In genomic region chr19:58728445-58729031, GRCm38 (mm10) we compare ENCODE assay signal across 11 mouse cellular contexts. TPM values are rescaled to one million over a fixed set of nuclear protein-coding genes. Genes with fewer than 3 reads are reported as not detected.
DNase-seq lines count a peak whose midpoint lies in the region; ATAC-seq and TF ChIP-seq lines count a peak whose summit lies in the region.
"Had no signal": no experiment of that assay in that cellular context is flagged by ENCODE, and none has a peak within 500 bp of the region (broad histone marks: within the 10 kb centered on the region; RNA-seq: fewer than 3 reads in every experiment).

Gene Pnliprp1, plus strand, starts transcription at chr19:58728887.

- TF ChIP-seq POLR2A in cerebellum, adult 2 months (IDR thresholded peaks at IDR 0.05; ENCODE audit: borderline replicate concordance, insufficient read depth, low read length): no peak

- no peaks in the 10 kb centered on the region for H3K36me3 ChIP-seq in midbrain, embryonic 10.5 days
- H3K36me3 ChIP-seq in midbrain, embryonic 15.5 days (replicated peaks): no peaks in the 10 kb centered on the region
- no peaks in the 10 kb centered on the region for H3K36me3 ChIP-seq in stomach, embryonic 15.5 days
- H3K36me3 ChIP-seq: limb, embryonic 13.5 days had no signal

- no peaks in the 10 kb centered on the region for H3K4me1 ChIP-seq in cerebellum, adult 2 months (ENCODE audit: control insufficient read depth, insufficient read depth, low read length)
- H3K4me1 ChIP-seq in midbrain, embryonic 10.5 days: peaks cover 14% of the 10 kb centered on the region
- H3K4me1 ChIP-seq in midbrain, embryonic 15.5 days: 0 out of 2 replicates have a peak, but pooled peaks cover 3% of the 10 kb centered on the region
- H3K4me1 ChIP-seq in stomach, embryonic 15.5 days: no peaks in the 10 kb centered on the region

- H3K9me3 ChIP-seq in midbrain, embryonic 10.5 days (replicated peaks): no peaks in the 10 kb centered on the region; the same call in 1 of the 2 replicates
- H3K9me3 ChIP-seq in midbrain, embryonic 15.5 days: 0 out of 2 replicates have a peak, but pooled peaks cover 3% of the 10 kb centered on the region
- H3K9me3 ChIP-seq in stomach, embryonic 15.5 days: no peaks in the 10 kb centered on the region
- H3K9me3 ChIP-seq: limb, embryonic 13.5 days had no signal

- peak; percentile 9 to 13 for DNase-seq in cerebellum, postnatal 10 days
- DNase-seq in cerebellum, adult 2 months: no peak
- DNase-seq in midbrain, embryonic 10.5 days (ENCODE audit: low spot score): no peak
- DNase-seq in liver: peak; percentile 36
- DNase-seq in adrenal gland, postnatal 36 days: no peak
- no peak for DNase-seq in heart, adult 11 months

- H3K27ac ChIP-seq in cerebellum, adult 2 months (ENCODE audit: insufficient read depth, low read length): no peak within 1 kb of the TSS
- 0 out of 2 replicates have a peak within 1 kb of the TSS, but pooled peaks have one; percentile 52 for H3K27ac ChIP-seq in midbrain, embryonic 10.5 days (replicated peaks)
- no peak within 1 kb of the TSS for H3K27ac ChIP-seq in midbrain, embryonic 15.5 days
- H3K27ac ChIP-seq in stomach, embryonic 15.5 days: peak within 1 kb of the TSS; percentile 67; the same call in 1 of the 2 replicates
- H3K27ac ChIP-seq: limb, embryonic 13.5 days had no signal

- no peak within 1 kb of the TSS for H3K4me2 ChIP-seq in midbrain, embryonic 15.5 days
- 0 out of 2 replicates have a peak within 1 kb of the TSS, but pooled peaks have one; percentile 3 for H3K4me2 ChIP-seq in stomach, embryonic 15.5 days
- H3K4me2 ChIP-seq: limb, embryonic 13.5 days had no signal

- H3K4me3 ChIP-seq in cerebellum, adult 2 months (replicated peaks; ENCODE audit: insufficient read depth, low read depth, low read length): no peak within 1 kb of the TSS
- no peak within 1 kb of the TSS for H3K4me3 ChIP-seq in midbrain, embryonic 10.5 days
- H3K4me3 ChIP-seq in midbrain, embryonic 15.5 days: no peak within 1 kb of the TSS
- no peak within 1 kb of the TSS for H3K4me3 ChIP-seq in stomach, embryonic 15.5 days (replicated peaks)
- H3K4me3 ChIP-seq: limb, embryonic 13.5 days had no signal

- TF ChIP-seq CTCF in cerebellum, adult 2 months (IDR thresholded peaks at IDR 0.05; ENCODE audit: borderline replicate concordance, insufficient read depth, low read depth, low read length): no peak

- no peaks in the 10 kb centered on the region for H3K27me3 ChIP-seq in cerebellum, adult 2 months (ENCODE audit: control insufficient read depth, insufficient read depth, low read length)
- H3K27me3 ChIP-seq in midbrain, embryonic 10.5 days (ENCODE audit: low read depth, poor library complexity, severe bottlenecking): no peaks in the 10 kb centered on the region
- no peaks in the 10 kb centered on the region for H3K27me3 ChIP-seq in midbrain, embryonic 15.5 days (replicated peaks)
- no peaks in the 10 kb centered on the region for H3K27me3 ChIP-seq in stomach, embryonic 15.5 days (replicated peaks)
- H3K27me3 ChIP-seq: limb, embryonic 13.5 days had no signal

- ATAC-seq in midbrain, embryonic 15.5 days (replicated peaks): no peak
- peak; percentile 41 for ATAC-seq in stomach, embryonic 15.5 days (ENCODE audit: insufficient read depth, low FRiP score, low read depth)
- ATAC-seq: activated CD4-positive, CD25-positive, alpha-beta regulatory T cell, adult 4 months had no signal

- WGBS in cerebellum, adult 2 months: 35% methylated on average over 5 of the region's 5 CpGs
- WGBS in midbrain, embryonic 10.5 days: 56% methylated on average over 5 of the region's 5 CpGs
- 49% methylated on average over 5 of the region's 5 CpGs for WGBS in midbrain, embryonic 15.5 days
- WGBS in stomach, embryonic 15.5 days: 34% methylated on average over 5 of the region's 5 CpGs

- H3K9ac ChIP-seq in midbrain, embryonic 15.5 days: no peak within 1 kb of the TSS
- H3K9ac ChIP-seq in stomach, embryonic 15.5 days: no peak within 1 kb of the TSS
- H3K9ac ChIP-seq: limb, embryonic 13.5 days had no signal

RNA-seq across cellular contexts. Expression of gene Pnliprp1, which starts in this region (rescaled TPM):
- polyA plus RNA-seq in cerebellum, adult 2 months (2012; rRNA removed): not detected in 2 replicates
- polyA plus RNA-seq in midbrain, embryonic 10.5 days (2016; fragmentation: Nextera tagmentation; extraction: Ambion mirVana): 0.14 and 0.22 TPM in 2 replicates
- 0.56 and 6.8 TPM in 2 replicates for polyA plus RNA-seq in midbrain, embryonic 15.5 days (2015; fragmentation: Nextera tagmentation; extraction: Ambion mirVana)
- polyA plus RNA-seq in stomach, embryonic 15.5 days (2015; fragmentation: Nextera tagmentation; extraction: Ambion mirVana): 3,354 and 4,799 TPM in 2 replicates
- total RNA-seq in adrenal gland, postnatal 36 days (2021): not detected
- total RNA-seq: layer of hippocampus, adult 18-20 months had no signal
- polyA plus RNA-seq: activated CD4-positive, CD25-positive, alpha-beta regulatory T cell, adult 4 months had no signal

Comparison
In these comparisons a context has a peak if more than half of its experiments do, and no peak if none do; other contexts are left out.
1. RNA of gene Pnliprp1 (polyA plus RNA-seq): 3,354 to 4,799 TPM in stomach, embryonic 15.5 days; 0.56 to 6.8 TPM in midbrain, embryonic 15.5 days, 0.14 to 0.22 TPM in midbrain, embryonic 10.5 days and not detected in cerebellum, adult 2 months; every median in the first group is over 100 times any median in the second.
2. DNase-seq: peak in cerebellum, postnatal 10 days (2 of 2) and liver (single experiment); none in cerebellum, adult 2 months (0 of 2), midbrain, embryonic 10.5 days (single experiment), adrenal gland, postnatal 36 days (0 of 2) and heart, adult 11 months (single experiment).
3. H3K27ac ChIP-seq: peak in midbrain, embryonic 10.5 days (single experiment) and stomach, embryonic 15.5 days (single experiment); none in cerebellum, adult 2 months (single experiment) and midbrain, embryonic 15.5 days (single experiment).